Comparison of ENCODE assay signal across 9 mouse cellular contexts in genomic region chr11:76744550-76744949, GRCm38 (mm10). TPM values are rescaled to one million over a fixed set of nuclear protein-coding genes. Genes with fewer than 3 reads are reported as not detected.
DNase-seq lines count a peak whose midpoint lies in the region; ATAC-seq and TF ChIP-seq lines count a peak whose summit lies in the region.
"Had no signal": no experiment of that assay in that cellular context is flagged by ENCODE, and none has a peak within 500 bp of the region (broad histone marks: within the 10 kb centered on the region; RNA-seq: fewer than 3 reads in every experiment).

No protein-coding gene starts in this region.

- H3K4me2 ChIP-seq in heart, embryonic 11.5 days, result no peak overlapping the region
- H3K4me2 ChIP-seq in forebrain, embryonic 13.5 days, result no peak overlapping the region

- no peak for TF ChIP-seq RAD21 in MEL (IDR thresholded peaks at IDR 0.05; ENCODE audit: low read depth, low read length)

- 71% methylated on average over 7 of the region's 7 CpGs for WGBS in heart, embryonic 11.5 days (ENCODE audit: insufficient replicate concordance)
- WGBS in forebrain, embryonic 13.5 days, result 81% methylated on average over 7 of the region's 7 CpGs

- no peak overlapping the region for H3K4me3 ChIP-seq in heart, embryonic 11.5 days (ENCODE audit: low read depth, low read length)
- no peak overlapping the region for H3K4me3 ChIP-seq in MEL (ENCODE audit: control insufficient read depth in 1 of 2, insufficient read depth in 1 of 2, low read depth in 2 of 2, low read length in 2 of 2)
- no peak overlapping the region for H3K4me3 ChIP-seq in forebrain, embryonic 13.5 days
- H3K4me3 ChIP-seq: erythroblast, embryonic 14.5 days had no signal

- H3K27me3 ChIP-seq in heart, embryonic 11.5 days (ENCODE audit: control insufficient read depth, insufficient read depth, low read length), result no peaks in the 10 kb centered on the region
- no peaks in the 10 kb centered on the region for H3K27me3 ChIP-seq in MEL (ENCODE audit: control insufficient read depth in 1 of 2, insufficient read depth in 2 of 2, low read length in 2 of 2)
- H3K27me3 ChIP-seq in forebrain, embryonic 13.5 days, result no peaks in the 10 kb centered on the region

- peaks cover 25% of the 10 kb centered on the region for H3K36me3 ChIP-seq in heart, embryonic 11.5 days (ENCODE audit: control insufficient read depth, insufficient read depth, low read length)
- H3K36me3 ChIP-seq in MEL (ENCODE audit: control insufficient read depth in 1 of 2, insufficient read depth in 2 of 2, low read length in 2 of 2), result peaks cover 0 to 33% of the 10 kb centered on the region in 2 experiments; a peak in 2 of 4 replicates
- peaks cover 63% of the 10 kb centered on the region for H3K36me3 ChIP-seq in forebrain, embryonic 13.5 days (ENCODE audit: poor library complexity, severe bottlenecking)

- no peaks in the 10 kb centered on the region for H3K4me1 ChIP-seq in heart, embryonic 11.5 days (ENCODE audit: control insufficient read depth, insufficient read depth, low read length)
- no peaks in the 10 kb centered on the region for H3K4me1 ChIP-seq in MEL (ENCODE audit: control insufficient read depth in 1 of 2, insufficient read depth in 2 of 2, low read length in 2 of 2)
- no peaks in the 10 kb centered on the region for H3K4me1 ChIP-seq in forebrain, embryonic 13.5 days

- peak; percentile 75 to 79 for DNase-seq in heart, adult 18-20 months
- no peak for DNase-seq in MEL (ENCODE audit: low read depth, low spot score)
- DNase-seq in cerebellum, postnatal 10 days, result peak; percentile 83 to 84
- peak; percentile 37 for DNase-seq in heart, postnatal 25 days (ENCODE audit: low spot score)
- peak; percentile 55 for DNase-seq in lung, postnatal 10 days
- DNase-seq in thymus, postnatal 10 days (ENCODE audit: low spot score in 2 of 2), result no peak

- H3K9ac ChIP-seq in heart, embryonic 11.5 days (ENCODE audit: low read depth, low read length), result no peak overlapping the region
- no peak overlapping the region for H3K9ac ChIP-seq in MEL (ENCODE audit: control insufficient read depth, low read depth, low read length, poor library complexity, severe bottlenecking)
- H3K9ac ChIP-seq in forebrain, embryonic 13.5 days, result no peak overlapping the region

- no peak for TF ChIP-seq POLR2A in MEL (IDR thresholded peaks at IDR 0.05; ENCODE audit: control insufficient read depth in 1 of 2, insufficient read depth in 1 of 2, low read depth in 1 of 2, low read length in 2 of 2, poor library complexity in 1 of 2)

- no peaks in the 10 kb centered on the region for H3K79me2 ChIP-seq in MEL (ENCODE audit: control insufficient read depth, insufficient read depth, low read length, poor library complexity)

- TF ChIP-seq CTCF in MEL (IDR thresholded peaks at IDR 0.05 in 2 of 3, conservative IDR thresholded peaks at IDR 0.05 in 1 of 3; ENCODE audit: control insufficient read depth in 1 of 3, insufficient read depth in 1 of 3, low read depth in 2 of 3, low read length in 3 of 3, poor library complexity in 1 of 3, severe bottlenecking in 1 of 3), result peak in 2 of 3 experiments; percentile 7 to 28; a peak in 2 of 6 replicates

- no peak for TF ChIP-seq EP300 in MEL (IDR thresholded peaks at IDR 0.05; ENCODE audit: low read depth in 1 of 2, low read length in 2 of 2)

- no peaks in the 10 kb centered on the region for H3K9me3 ChIP-seq in heart, embryonic 11.5 days (replicated peaks; ENCODE audit: control insufficient read depth, low read length)
- H3K9me3 ChIP-seq in MEL (replicated peaks; ENCODE audit: insufficient read depth, low read length), result no peaks in the 10 kb centered on the region
- no peaks in the 10 kb centered on the region for H3K9me3 ChIP-seq in forebrain, embryonic 13.5 days (replicated peaks)

- no peak for ATAC-seq in heart, embryonic 11.5 days (replicated peaks; ENCODE audit: insufficient number of reproducible peaks, low FRiP score, low TSS enrichment)
- ATAC-seq in forebrain, embryonic 13.5 days, result no peak

- H3K27ac ChIP-seq in heart, embryonic 11.5 days (ENCODE audit: low read depth, low read length), result no peak overlapping the region
- H3K27ac ChIP-seq in MEL (ENCODE audit: control insufficient read depth, low read depth, low read length), result no peak overlapping the region
- no peak overlapping the region for H3K27ac ChIP-seq in forebrain, embryonic 13.5 days

- intact Hi-C loops in heart, postnatal 25 days (cut with DNase I), result loop anchor here (1.0 kb wide), 1 partner anchor 66 kb away; no protein-coding TSS in a partner anchor

TF ChIP-seq in MEL, 35 proteins besides CTCF, POLR2A, EP300 and RAD21:
- TF ChIP-seq E2F4 (IDR thresholded peaks at IDR 0.05; ENCODE audit: borderline replicate concordance, low read depth, low read length), result no peak
- TF ChIP-seq GATA1 (IDR thresholded peaks at IDR 0.05; ENCODE audit: low read depth, low read length), result no peak
- peak; percentile 14; the same call in 1 of the 2 replicates for TF ChIP-seq SMC3 (IDR thresholded peaks at IDR 0.05; ENCODE audit: low read depth, low read length)

RNA-seq across cellular contexts. Expression of gene Gosr1, which starts 18.8 kb away (rescaled TPM):
- 10 to 100 TPM; 26.3 to 28.6 TPM for total RNA-seq in heart, adult 18-20 months (2021)
- 23.6 and 26.5 TPM in 2 replicates for polyA plus RNA-seq in heart, embryonic 11.5 days (2014; fragmentation: Nextera tagmentation; extraction: Ambion mirVana)
- 18.3 and 23.1 TPM in 2 replicates for total RNA-seq in MEL (2012; rRNA removed)
- polyA plus RNA-seq in MEL (2012; ENCODE audit: insufficient read depth in 1 of 2, insufficient read length in 2 of 2, low read depth in 1 of 2, low replicate concordance in 2 of 2, missing spikeins in 1 of 2), result 10 to 100 TPM in 1 of 2 experiments, not detected in 1; 25.8 TPM
- 10 to 100 TPM; 25.2 to 26.7 TPM for total RNA-seq in heart, postnatal 25 days (2021)
- 22.8 and 23.9 TPM in 2 replicates for polyA plus RNA-seq in forebrain, embryonic 13.5 days (2015; fragmentation: Nextera tagmentation; extraction: Ambion mirVana)

Comparison
In these comparisons a context has a peak if more than half of its experiments do, and no peak if none do; other contexts are left out.
1. DNase-seq: peak in heart, adult 18-20 months (2 of 2), cerebellum, postnatal 10 days (2 of 2), heart, postnatal 25 days (single experiment) and lung, postnatal 10 days (single experiment); none in MEL (single experiment) and thymus, postnatal 10 days (0 of 2).